Mouse (Mus musculus): Measurements from ENCODE around the gene Lamtor1.

The Lamtor1 gene

DNA sequence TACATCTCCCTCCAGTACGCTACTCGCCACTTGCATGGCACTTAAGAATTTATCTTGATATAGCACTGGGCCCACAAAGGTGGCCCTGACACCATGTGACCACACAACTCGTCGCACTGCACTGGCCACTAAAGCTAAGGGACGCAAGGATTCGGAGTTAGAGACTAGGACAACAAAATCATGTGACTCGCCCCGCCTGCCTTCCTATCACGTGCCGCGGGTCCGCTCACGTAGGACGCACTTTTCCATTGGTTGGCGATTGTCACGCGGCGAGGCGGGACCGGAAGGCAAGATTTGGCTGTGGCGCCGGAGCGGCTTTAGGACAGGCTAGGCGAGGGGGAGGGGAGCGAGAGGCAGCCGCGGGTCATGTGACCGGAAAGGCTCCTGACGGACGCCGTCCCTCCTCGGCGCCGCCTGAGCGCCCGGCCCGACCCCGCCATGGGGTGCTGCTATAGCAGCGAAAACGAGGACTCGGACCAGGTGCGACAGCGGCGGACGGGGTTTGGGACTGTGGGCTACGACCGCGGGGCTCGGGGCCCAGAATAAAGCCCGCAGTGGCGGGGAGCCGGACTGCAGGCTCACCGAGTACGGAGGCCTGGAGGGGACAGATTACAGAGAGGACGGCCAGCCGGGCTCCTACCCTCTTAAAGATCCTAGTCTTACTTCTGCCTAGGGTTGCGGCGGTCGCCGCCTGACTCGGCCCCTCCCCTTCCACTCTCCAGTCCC is at the start of gene Lamtor1:
Lamtor1 (plus strand) TSS at position 344 of the 726 bp plus-strand sequence.
- peak; percentile 99 for DNase-seq (ENCODE audit: low spot score)

DNA sequence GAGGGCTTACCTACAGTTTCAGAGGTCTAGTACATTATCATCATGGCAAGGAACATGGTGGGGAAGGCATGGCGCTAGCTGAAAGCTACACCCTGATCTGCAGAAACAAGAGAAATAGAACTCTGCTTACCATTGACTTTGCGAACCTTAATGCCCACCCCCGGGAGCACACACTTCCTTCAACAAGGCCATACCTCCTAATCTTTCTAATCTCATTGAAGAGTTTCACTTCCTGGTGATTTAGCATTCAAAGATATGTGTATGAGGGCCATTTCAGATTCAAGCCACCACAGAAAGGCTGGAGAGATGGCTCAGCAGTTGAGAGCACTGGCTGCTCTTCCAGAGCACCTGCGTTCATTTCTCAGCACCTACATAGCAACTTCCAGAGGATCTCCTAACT is 48.6 kb upstream of the Lamtor1 start, which contains the start of gene Folr2:
Folr2 (minus strand) TSS at position 101 of the 400 bp plus-strand sequence.
- DNase-seq (ENCODE audit: low spot score), result no peak

DNA sequence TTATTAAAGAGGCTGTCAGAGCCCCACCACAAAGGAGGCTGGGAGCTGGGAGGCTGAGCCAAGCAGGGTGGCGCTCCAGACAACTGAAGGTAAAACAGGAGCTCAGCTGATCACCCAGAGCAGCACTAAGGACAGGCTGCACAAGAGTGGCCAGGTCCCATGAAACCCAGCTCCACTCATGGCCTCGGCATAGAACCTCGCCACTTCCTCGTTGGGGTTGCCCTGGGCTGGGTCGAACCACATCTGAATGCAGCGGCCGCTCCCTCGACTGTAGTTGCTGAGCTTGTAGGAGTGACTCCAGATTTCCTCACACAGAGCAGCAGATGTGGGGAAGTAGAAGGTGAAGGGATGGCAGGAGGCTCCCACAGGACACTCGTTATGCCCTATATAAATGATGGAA is 47.3 kb upstream of the Lamtor1 start:
- DNase-seq (ENCODE audit: low spot score), result no peak

DNA sequence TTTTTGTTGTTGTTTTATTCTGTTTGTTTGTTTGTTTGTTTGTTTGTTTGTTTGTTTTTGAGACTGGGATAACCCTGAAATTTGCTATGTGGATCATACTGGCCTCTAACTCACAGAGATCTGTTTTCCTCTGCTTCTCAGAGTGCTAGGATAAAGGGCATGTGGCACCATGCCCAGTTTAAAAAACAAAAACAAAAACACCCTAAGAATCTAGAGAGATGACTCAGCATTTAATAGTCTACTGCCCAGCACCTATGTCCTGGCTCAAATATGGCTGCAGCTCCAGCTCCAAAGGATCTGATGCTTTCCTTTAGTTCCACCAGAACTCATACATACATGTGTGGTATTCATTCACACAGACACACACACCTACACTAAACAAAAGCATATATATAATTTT is 44.7 kb upstream of the Lamtor1 start:
- DNase-seq (ENCODE audit: low spot score), result no peak

DNA sequence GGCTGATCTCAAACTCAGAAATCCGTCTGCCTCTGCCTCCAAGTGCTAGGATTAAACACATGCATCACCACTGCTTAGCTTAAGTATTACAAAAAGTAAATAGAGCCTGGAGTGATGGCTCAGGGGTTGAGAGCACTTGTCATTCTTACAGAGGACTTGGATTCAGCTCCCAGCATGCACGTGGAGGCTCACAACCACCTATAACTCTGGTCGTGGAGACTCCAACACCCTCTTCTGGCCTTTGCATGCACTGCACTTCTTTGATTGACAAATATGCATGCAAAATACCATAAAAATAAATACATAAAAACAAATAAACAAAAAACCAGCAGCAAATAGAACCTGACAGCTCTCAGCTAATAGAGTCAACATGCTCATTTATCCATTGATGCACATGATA is 43.4 kb upstream of the Lamtor1 start:
- DNase-seq (ENCODE audit: low spot score), result no peak

DNA sequence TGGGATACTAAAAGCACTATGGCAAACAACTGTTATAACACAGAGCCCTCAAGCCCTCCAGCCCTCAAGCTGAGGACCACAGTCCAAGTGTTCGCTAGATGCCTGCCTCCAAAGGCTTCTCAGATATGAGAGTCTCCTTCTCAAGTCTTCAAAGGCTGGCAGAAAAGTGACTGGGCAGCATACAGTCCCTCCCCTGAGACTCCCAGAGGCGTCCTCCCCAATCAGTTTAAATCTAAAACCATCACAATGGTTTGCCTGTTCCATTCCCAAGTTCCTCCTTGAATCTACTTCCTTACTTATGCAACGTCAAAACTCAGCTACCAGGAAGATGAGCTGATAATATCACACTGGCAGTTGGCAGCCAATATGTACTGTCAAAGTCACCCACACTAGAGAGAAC is 42.3 kb upstream of the Lamtor1 start, which contains the start of gene Anapc15:
Anapc15 (plus strand) TSS at position 301 of the 400 bp plus-strand sequence.
- no peak for DNase-seq (ENCODE audit: low spot score)

DNA sequence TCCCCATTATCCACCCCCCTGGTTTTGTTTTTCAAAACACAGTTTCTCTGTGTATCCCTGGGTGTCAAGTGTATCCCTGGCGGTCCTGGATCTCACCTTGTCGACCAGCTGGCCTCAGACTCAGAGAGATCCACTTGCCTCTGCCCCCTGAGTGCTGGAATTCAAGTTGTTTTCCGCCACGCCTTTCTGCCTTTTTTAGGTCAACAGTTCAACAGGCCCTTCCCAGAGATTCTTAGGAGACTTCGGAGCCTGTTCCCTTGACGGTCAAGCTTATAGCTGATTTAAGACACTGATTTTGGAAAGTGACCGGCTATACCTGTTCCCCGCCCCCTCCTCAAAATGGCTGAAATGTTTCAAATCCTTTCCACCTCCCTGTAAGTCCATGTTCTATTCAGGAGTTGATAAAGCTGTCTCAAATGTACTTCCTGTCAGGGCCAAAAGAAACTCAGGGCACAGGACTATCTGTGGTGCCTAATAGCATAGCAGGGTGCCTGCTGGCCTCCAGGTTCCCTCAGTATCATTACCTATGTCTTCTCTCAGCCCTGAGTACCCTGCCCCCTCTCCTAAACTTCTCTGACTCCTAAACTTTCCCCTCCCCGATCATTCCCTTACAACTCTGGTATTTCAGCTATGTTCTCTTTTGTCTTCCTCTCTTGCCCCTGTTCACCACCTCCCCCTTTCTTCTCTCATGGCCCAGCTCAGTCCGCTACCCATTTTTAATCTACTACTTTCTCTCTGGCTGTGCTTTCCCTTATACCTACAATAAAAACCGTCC is 39.0 kb upstream of the Lamtor1 start:
- DNase-seq (ENCODE audit: low spot score), result no peak

DNA sequence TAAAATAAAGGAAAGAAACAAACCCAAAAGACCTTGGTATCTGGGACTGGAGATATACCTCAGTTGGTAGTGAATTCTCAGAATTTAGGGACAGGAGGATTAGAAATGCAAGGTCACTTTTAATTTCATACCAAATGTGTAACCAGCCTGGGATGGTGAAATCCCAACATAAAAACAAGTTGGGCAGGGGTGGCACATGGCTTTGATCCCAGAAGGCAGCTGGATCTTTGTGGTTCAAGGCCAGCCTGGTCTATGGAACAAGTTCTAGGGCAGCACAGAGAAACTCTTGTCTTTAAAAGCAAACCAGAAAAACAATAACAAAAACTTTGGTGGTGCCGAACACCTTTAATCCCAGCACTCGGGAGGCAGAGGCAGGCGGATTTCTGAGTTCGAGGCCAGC is 38.2 kb upstream of the Lamtor1 start:
- DNase-seq (ENCODE audit: low spot score), result no peak

DNA sequence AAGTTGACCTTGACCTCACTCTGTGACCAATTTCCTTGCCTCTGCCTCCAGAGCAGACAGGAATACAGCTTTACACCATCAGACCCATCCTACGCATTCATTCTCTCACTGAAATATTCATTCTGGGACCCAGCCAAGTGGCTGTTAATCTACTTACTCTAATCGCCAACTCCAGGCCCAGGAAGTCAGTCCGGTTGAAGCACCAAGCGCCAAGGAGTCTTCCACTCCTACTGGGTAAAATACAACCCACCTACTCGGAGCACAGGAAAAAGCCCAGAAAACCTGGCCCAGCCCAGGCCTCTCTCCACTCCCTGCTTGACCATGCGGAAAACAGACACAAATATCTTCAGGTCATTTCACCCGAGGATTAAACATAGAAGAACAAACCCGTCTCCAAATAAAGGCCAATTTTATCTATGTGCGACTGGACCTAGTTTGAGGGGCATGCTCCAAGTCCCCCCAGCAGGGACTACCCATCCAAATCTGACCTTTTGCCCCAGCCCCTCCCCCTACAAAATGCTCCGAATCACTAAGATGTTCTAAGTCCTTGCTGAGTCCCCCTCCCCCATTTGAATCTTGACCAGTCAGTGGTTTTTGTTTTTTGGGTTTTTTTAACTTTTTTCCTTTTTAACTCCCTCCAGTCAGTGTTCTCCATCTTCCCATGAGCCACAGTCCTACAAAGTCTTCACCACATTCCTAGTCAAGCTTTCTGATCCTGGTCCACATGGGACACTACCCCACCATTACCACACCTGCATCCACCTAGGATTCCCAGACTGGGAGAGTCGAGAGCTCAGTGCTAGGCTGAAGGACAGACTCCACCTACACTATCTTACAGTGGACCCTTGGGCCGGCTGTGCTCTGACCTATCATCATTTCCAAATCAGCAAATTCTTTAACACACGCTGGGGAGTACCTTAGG is 37.2 kb upstream of the Lamtor1 start:
- peak; percentile 11 for DNase-seq (ENCODE audit: low spot score)

DNA sequence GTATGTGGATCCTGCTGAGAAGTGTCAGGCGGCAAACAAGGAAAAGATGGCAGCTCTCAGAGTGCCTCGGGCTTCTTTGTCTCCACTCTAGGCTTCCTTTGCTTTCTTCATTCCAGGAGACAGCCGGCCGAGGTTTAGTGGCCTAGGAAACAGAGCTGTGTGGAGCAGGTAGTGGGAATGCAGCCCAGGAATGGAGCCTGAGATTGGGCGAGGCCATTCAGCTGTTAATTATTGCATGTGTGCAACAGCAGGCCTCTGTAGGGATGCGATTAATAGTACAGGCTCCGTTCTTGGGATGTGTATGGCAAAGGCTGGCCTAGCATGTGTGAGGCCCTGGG is 36.6 kb upstream of the Lamtor1 start:
- DNase-seq (ENCODE audit: low spot score), result no peak

DNA sequence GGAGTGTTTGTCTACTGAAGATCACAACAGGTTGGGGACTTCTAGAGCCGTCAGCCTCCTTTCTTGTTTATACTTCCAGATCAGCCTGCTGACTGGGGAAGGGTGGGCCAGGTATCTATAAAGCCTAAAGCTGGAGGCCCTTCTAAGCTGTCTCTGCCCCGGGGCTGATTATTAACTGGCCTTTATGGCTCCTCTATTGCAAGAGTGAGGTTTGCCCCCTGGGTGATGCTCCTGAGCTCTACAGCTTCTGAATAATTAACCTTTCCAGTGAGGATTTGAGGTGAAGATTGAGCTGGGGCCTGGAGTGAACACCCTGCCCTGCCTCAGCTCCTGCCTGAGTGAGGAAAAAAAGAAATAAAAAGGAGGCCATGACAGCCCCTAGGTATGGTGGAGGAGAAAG is 35.1 kb upstream of the Lamtor1 start, which contains the start of gene Folr1:
Folr1 (minus strand) TSS at position 160 of the 400 bp plus-strand sequence.
- no peak for DNase-seq (ENCODE audit: low spot score)

DNA sequence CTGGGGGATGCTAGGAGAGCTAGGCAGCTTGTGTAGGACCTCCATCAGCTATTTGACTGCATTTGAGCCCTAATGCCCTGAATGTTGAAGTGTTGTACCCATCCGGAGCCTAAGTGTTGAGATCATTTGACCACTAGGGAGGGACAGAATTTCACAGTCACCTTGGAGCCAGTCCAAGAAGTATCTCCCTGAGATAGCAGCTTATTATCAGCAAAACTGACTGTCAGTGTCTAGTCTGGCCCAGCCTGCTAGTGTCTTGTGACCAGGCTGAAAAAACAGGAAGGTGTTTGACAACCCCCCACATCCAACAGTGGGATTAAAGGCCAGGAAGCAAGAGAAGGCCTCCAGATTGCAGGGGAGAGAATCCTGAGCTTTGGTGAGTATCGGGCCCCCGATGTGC is 34.4 kb upstream of the Lamtor1 start:
- peak; percentile 27 for DNase-seq (ENCODE audit: low spot score)

DNA sequence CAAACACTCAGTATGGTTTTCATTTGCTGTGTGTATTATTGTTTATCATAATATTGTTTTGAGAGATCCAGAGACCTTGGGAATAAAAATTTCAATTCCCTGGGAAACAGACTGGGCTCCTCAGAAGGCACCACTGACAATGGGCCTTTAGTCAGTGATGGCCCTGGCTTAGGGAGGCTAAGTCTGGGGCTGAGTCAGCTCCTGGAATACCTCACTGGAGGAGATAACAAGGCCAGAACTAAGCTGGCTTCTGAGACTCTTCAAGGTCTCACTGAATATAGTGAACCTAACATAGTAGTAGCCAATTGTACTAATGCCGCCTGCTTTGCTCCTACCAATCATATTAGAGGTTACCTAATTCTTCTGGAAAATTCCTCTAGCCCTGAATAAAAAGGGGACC is 29.7 kb upstream of the Lamtor1 start:
- DNase-seq (ENCODE audit: low spot score), result no peak

DNA sequence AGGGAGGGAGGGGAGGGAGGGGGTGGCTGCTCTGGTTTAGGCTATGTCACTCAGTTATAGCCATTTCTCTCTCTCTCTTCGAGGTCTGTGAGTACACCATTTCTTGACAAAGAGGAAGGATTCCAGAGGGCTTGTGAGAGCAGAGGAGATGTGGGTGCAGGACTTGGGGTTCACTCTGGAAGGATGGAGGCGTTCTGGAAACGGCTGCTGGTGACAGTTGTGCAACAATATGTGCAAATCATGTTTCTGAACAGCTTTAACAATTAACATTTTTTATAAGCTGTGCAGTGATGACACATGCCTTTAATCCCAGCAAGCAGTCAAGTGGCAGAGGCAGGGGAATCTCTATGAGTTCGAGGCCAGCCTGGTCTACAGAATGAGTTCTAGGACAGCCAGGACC is 24.8 kb upstream of the Lamtor1 start:
- no peak for DNase-seq (ENCODE audit: low spot score)

DNA sequence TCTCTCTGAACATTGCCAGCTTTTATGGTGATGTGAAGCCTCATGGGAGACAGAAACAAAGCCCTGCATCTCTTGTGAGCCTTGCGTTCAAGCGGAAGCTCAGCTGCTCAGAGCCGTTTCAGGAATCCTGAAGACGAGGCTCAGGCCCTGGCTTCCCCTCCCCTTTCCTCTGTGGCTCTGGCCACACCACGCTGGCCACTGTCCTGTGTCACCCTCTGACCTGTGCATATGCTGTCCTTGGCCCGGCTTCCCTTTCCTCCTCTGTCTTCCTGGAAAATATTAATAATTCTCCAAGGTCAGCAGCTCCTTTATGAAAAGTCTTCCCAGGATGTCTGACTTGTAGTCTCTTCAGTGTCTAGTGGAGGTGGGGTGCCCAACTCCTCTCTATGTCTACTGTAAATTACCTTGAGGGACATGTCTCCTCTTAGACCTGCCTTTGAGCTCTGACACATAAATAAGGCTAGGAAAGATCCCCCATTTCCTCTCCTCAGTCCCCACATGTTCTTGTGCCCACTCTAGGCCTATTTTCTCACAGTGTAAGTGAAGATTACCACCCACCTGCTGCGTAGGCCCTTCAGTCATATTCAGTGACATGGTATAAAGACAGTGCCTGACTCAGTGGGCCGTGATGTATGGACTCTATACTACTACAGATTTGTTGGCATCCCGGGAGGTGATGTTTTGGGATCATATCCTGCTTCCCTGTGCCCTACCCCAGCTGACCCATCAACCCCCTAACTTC is 23.1 kb upstream of the Lamtor1 start:
- no peak for DNase-seq (ENCODE audit: low spot score)

DNA sequence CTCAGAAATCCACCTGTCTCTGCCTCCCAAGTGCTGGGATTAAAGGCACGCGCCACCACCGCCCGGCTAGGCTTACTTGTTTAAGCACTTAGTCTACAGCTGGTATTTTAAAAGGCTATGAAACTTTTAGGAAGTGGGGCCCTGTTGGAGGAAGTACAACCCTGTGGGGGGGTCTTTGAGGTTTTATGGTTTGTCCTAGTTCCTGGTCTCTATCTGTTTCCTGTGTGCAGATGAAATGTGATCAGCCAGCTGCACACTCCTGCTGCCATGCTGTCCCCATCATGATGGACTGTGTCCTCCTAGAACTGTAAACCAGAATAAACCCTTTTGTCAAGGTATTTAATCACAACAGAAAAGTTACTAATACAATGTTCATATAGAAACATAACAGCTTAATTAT is 21.5 kb upstream of the Lamtor1 start:
- DNase-seq (ENCODE audit: low spot score), result no peak

DNA sequence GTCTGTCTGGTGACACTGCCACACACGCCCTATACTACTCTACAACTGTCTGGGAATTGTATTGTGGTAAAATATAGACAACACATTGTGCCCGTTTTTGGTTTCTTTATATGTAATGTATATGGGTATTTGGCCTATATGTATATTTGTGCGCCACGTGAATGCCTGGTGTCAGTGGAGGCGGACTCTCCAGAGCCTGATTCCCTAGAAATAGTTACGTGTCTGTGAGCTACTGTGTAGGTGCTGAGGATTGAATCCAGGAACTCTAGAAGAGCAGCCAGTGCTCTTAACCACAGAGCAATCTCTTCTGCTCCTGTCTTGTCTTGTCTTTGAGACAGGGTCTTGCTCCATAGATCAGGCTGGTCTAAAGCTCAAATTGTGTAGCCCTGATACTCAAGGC is 19.4 kb upstream of the Lamtor1 start:
- no peak for DNase-seq (ENCODE audit: low spot score)

DNA sequence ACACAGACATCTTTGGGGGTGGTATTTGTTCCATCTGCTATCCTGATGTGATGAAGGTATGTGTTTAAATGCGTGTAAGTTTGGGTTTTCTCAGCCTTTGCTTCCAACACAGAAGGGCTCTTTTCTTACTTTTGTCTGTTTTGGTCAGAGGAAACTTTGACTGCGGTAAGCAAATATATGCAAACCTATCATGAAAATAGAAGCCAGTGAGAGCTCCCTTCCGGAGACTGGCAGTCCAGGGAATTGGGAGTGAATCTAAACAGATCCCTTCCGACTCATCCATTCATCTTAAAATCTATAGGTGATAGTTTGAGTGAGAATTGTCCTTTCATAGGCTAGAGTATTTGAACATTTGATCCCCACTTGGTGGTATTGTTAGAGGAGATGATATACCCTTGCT is 17.2 kb upstream of the Lamtor1 start:
- DNase-seq (ENCODE audit: low spot score), result no peak

DNA sequence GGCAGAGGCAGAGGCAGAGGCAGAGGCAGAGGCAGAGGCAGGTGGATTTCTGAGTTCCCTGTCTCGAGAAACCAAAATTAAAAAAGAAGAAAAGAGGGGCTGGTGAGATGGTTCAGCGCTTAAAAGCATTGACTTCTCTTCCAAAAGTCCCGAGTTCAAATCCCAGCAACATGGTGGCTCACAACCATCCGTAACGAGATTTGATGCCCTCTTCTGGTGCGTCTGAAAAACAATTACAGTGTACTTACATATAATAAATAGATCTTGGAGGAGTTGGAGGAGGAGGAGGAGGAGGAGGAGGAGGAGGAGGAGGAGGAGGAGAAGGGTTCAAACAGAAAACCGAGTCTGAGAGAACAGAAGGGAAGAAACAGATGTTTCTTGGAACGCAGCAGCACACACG is 10.0 kb upstream of the Lamtor1 start:
- no peak for DNase-seq (ENCODE audit: low spot score)

DNA sequence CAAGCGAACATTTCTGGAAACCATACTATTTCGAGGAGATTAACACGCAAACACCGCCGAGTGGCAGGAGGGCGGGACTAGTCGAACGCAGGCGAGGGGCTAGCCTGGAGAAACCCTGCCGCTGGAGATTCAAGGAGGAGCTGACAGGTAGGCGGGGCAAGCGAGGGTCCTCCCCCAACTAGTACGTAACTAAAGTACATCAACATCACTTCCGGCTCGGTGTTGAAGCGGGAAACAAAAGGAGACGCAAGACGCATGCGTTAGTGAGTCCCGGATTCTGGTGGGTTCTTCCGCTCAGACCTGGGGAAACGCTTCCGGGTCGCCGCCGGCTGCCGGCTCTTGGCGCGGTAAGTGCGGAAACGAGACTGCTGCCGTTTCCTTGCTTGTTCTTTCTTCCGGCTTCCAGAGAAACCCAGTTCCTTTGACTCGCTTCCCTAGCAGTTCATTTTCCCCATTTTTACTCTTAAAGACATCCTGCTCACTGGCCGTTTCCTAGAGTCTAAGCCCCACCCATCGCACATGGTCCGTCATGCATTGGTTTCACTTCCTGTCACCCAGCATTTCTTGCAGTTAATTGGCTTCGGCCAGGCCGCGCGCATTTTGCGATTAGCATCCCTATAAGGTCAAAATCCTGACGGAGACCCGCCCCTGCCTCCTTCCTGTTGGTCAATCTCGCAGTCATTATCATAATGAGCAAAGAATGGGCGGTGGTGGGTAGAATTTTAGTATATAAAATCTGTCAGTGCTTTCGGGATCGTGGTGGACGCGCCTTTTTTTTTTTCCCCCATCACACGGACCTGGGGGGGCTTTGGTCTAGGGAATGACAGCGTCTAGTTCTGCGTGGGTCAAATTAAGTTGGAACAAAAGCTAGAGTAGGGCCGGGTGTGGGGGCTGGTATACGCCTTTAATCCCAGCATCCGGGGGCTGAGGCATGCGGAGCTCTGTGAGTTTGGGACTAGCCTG is 9.3 kb upstream of the Lamtor1 start:
- peak; percentile 92 for DNase-seq (ENCODE audit: low spot score)

All from ovary, postnatal 36 days (tissue).